Mouse (Mus musculus) lung, postnatal 0 days (tissue): ENCODE measurements at regions not wholly inside any gene's neighbourhood (a gene's known extent, or its start where the extent isn't known, plus 50 kb on each side); places are given as distances from the start of the nearest gene placed in this dataset.

Source experiments
- CTCF ChIP-seq: IDR thresholded peaks from 2 replicates; pipeline ENCODE4 v1.5.1; 2016; ENCODE audit warnings: antibody characterized with exemption, mild to moderate bottlenecking
- EP300 ChIP-seq: IDR thresholded peaks from 2 replicates; pipeline ENCODE4 v1.6.1; 2016; ENCODE audit warnings: antibody characterized with exemption, mild to moderate bottlenecking, control low read depth

- TF ChIP-seq CTCF (no peak), EP300 (no peak)
Measured at GRCm38 (mm10) chr8:115766218-115766898, 58.8 kb upstream of the Maf start.
